Mouse (Mus musculus) cerebellum, adult 2 months (tissue): ENCODE results near the gene Myh8. TPM values are rescaled to one million over a fixed set of nuclear protein-coding genes. Genes with fewer than 3 reads are reported as not detected.

Experiments used
- DNase-seq, 2 experiments: peaks; one replicate each; pipeline ENCODE4 v3.0.0; 2021
- H3K27ac ChIP-seq: fragments of 200-500 bp; 2 replicates; pipeline ENCODE4 v1.5.1; 2012; ENCODE audit warnings: low read length, control low read depth, inconsistent platforms; ENCODE audit not compliant: insufficient read depth
- H3K27me3 ChIP-seq: fragments of 200-500 bp; 2 replicates; pipeline ENCODE4 v1.6.1; 2012; ENCODE audit warnings: inconsistent platforms, mild to moderate bottlenecking, low read length, moderate library complexity; ENCODE audit not compliant: control insufficient read depth, insufficient read depth
- H3K4me1 ChIP-seq: fragments of 200-500 bp; 2 replicates; pipeline ENCODE4 v1.6.1; 2011; ENCODE audit warnings: low read length; ENCODE audit not compliant: control insufficient read depth, insufficient read depth
- H3K4me3 ChIP-seq: fragments of 200-500 bp; replicated peaks from 2 replicates; pipeline ENCODE3; 2011; ENCODE audit warnings: mild to moderate bottlenecking, low read depth, low read length, control low read depth; ENCODE audit not compliant: insufficient read depth
- CTCF ChIP-seq: fragments of 200-500 bp; IDR thresholded peaks from 2 replicates; pipeline ENCODE4 v1.5.1; 2011; ENCODE audit warnings: low read depth, mild to moderate bottlenecking, control low read depth, low read length, moderate library complexity, borderline replicate concordance; ENCODE audit not compliant: insufficient read depth
- POLR2A ChIP-seq: fragments of 200-500 bp; IDR thresholded peaks from 2 replicates; pipeline ENCODE4 v1.6.1; 2011; ENCODE audit warnings: low read length, control low read depth, borderline replicate concordance; ENCODE audit not compliant: insufficient read depth
- WGBS: fragments of 180-500 bp; shearing (Covaris S2); methylation state at CpG from one replicate; pipeline ENCODE4 v1.1.7; 2018; 5-methylcytosine and 5-hydroxymethylcytosine counted together
- polyA plus RNA-seq: library from polyadenylated mRNA; depleted of rRNA; stranded (reverse); fragments of >200 nt; gene quantifications from 2 replicates; pipeline ENCODE4 v1.2.3, GENCODE M21; 2012

Myh8 gene
- polyA plus RNA-seq, 1 experiment: 0.03 TPM

DNA sequence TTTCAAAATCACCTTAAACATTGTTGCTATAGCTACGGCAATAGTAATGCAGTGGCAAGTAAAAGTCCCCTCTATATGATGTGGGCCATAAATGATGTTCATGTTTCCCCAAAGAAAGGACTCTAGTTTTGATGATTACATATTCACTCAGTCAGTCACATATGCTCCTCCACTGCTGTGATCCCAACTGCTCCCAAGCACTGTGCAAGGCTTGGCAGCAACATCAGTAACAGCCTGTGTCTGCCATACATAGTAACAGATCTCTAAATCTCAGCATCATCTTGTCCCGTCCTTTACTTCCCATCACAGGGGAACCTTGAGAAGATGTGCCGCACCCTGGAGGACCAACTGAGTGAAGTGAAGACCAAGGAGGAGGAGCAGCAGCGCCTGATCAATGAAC lies 23.2 kb upstream of the Myh8 start:
- Histone ChIP-seq H3K27me3 (no peaks in the 10 kb centered on the region; the same call in 1 of the 2 replicates), H3K27ac (no peak overlapping the region), H3K4me1 (peaks cover 4% of the 10 kb centered on the region; the same call in 1 of the 2 replicates), H3K4me3 (no peak overlapping the region)
- 58% methylated on average over 4 of the region's 4 CpGs for WGBS
- DNase-seq: no peak
- TF ChIP-seq CTCF (no peak), POLR2A (no peak)

DNA sequence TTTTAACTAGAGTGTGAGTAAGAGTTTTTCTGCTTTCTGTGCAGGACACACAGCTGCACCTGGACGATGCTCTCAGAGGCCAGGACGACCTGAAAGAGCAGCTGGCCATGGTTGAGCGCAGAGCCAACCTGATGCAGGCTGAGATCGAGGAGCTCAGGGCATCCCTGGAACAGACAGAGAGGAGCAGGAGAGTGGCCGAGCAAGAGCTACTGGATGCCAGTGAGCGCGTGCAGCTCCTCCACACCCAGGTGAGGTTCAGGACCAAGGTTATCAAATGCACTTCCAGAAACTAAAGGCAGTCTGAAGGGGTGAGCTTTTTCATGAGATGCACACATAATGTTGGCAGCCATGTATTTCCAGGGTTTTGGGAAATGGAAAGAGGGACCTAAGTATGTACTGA lies 19.9 kb upstream of the Myh8 start:
- Histone ChIP-seq H3K27me3 (no peaks in the 10 kb centered on the region), H3K27ac (no peak overlapping the region), H3K4me3 (no peak overlapping the region), H3K4me1 (peaks cover 4% of the 10 kb centered on the region; the same call in 1 of the 2 replicates)
- TF ChIP-seq POLR2A (no peak), CTCF (no peak)
- WGBS: 86% methylated on average over 7 of the region's 7 CpGs
- DNase-seq: no peak

DNA sequence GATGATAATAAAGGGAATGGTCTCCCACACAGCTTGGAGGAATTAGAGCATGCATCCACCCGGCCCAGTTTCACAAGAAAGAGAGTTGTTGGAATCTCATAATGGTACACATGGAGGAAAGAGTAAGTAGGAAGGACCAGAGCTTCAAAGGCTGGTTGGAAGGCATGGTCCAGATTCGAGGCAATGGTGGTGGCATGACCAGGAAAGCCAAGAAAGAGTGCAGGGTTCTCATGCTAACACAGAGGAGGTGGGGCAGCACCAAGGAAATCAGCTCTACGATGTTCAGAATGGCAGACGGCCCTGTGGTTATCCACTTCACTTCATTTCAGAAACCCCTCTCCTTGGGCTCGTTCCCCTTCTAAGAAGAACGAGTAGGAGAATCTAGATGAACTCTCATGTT lies 16.0 kb upstream of the Myh8 start:
- no peak overlapping the region for H3K27ac ChIP-seq
- H3K4me1 ChIP-seq: no peaks in the 10 kb centered on the region
- no peak overlapping the region for H3K4me3 ChIP-seq
- TF ChIP-seq POLR2A: no peak
- no peak for TF ChIP-seq CTCF
- DNase-seq: no peak
- H3K27me3 ChIP-seq: no peaks in the 10 kb centered on the region
- WGBS: 82% methylated on average over 6 of the region's 6 CpGs

DNA sequence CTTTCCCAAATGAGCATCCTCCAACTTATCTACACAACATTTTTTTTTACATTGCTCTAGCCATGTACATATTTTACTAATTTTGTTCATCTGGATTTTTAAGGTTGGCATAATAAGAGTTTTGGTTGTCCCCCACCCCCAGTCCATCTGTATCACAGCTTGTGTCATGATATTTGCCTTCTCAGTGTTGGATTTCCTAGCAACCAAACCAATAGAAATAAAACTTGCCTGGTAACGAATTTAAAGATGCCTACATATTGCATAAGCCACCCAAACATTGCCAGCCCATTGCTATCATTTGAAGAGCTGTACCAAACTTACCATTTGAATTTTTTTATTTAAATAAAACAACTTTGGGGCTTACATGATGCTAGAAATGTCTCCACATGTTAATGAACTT lies 16.5 kb downstream of the Myh8 start:
- Histone ChIP-seq H3K27ac (no peak overlapping the region), H3K4me1 (no peaks in the 10 kb centered on the region), H3K4me3 (no peak overlapping the region), H3K27me3 (no peaks in the 10 kb centered on the region)
- 83% methylated on average over 1 of the region's 1 CpGs for WGBS
- TF ChIP-seq CTCF: no peak
- no peak for DNase-seq

DNA sequence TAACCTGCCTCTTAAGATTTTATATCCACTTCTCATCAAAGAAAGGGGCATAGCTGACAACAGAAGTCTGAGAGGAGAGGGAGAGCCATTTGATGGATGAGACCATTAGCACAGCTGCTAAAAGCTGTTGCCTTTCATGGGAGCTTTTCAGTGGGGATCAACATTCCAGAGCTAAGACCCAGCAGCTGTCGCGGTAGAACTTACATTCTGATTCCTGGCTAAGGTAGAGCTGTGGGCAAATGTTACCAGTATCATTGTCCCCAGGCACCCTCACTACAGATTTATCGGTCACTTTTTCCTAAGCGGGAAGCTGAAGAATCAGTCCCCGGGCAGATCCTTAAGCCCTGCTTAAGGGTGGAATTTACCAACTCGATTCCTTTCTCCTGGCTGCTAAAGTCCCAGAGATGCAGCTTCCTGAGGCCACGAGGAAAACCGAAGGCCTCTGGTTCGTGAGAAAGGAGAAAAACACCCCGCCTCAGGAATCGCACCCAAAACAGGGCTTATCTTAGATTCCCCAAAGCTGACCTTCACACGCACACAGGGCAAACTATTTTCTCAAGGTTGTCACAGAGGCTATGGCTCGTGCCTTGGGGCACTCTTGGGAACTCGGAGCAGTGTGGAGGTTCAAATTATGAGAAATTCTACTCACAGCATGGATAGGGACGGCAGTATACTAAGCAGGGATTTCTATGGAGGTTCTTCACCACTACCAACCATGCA lies 37.0 kb downstream of the Myh8 start:
- WGBS: 76% methylated on average over 15 of the region's 15 CpGs
- Histone ChIP-seq H3K4me1 (no peaks in the 10 kb centered on the region), H3K27ac (no peak overlapping the region), H3K27me3 (no peaks in the 10 kb centered on the region), H3K4me3 (no peak overlapping the region)
- no peak for DNase-seq
- no peak for TF ChIP-seq POLR2A
- TF ChIP-seq CTCF: no peak

DNA sequence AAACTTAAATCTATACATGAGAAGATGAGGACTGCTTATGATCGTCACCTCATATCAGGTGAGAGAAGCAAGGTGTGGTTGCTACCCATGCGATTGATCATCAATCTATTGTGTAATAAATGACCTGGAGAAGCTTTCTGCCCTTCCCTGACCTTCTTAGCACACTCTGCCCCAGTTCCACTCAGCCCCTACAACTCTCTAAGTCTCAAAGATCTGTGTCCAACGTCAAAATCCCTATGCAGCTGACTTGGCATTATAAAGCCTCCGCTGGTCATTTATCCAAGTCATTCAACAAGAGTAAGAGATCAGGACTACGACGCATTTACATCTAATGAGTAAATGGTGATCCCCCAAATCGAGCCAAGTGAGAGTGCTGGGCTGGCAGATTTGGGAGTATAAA lies 44.4 kb downstream of the Myh8 start, which contains the start of gene Myh13:
Gene Myh13, plus strand, starts transcription at position 301 of the 400 bp plus-strand sequence.
- Histone ChIP-seq H3K4me1 (no peaks in the 10 kb centered on the region), H3K27me3 (no peaks in the 10 kb centered on the region), H3K27ac (no peak within 1 kb of the TSS), H3K4me3 (no peak within 1 kb of the TSS)
- DNase-seq: no peak
- 83% methylated on average over 7 of the region's 7 CpGs for whole genome bisulfite sequencing
- no peak for TF ChIP-seq CTCF
- TF ChIP-seq POLR2A: no peak

DNA sequence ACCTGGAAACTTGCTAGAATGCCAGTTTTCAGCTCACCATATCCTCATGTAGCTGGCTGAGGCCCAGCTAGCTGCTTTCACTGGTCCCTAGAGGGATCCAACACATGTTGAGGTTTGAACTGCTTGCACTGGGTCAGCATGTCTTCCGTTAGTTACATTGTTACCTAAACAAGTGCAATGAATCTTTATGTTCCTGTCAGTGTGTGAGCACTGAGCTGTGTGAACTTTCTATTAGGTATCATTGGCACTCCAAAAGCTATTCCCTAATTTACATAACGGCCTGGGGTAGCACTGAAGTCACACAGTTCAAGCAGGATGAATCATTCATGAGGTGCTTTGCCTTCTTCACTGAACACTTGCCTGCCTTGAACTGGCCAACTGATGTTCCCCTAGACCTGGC lies 49.6 kb downstream of the Myh8 start:
- no peak overlapping the region for H3K27ac ChIP-seq
- DNase-seq: no peak
- no peak overlapping the region for H3K4me3 ChIP-seq
- TF ChIP-seq POLR2A: no peak
- TF ChIP-seq CTCF: no peak
- 50% methylated on average over 2 of the region's 2 CpGs for WGBS
- no peaks in the 10 kb centered on the region for H3K4me1 ChIP-seq
- no peaks in the 10 kb centered on the region for H3K27me3 ChIP-seq

DNA sequence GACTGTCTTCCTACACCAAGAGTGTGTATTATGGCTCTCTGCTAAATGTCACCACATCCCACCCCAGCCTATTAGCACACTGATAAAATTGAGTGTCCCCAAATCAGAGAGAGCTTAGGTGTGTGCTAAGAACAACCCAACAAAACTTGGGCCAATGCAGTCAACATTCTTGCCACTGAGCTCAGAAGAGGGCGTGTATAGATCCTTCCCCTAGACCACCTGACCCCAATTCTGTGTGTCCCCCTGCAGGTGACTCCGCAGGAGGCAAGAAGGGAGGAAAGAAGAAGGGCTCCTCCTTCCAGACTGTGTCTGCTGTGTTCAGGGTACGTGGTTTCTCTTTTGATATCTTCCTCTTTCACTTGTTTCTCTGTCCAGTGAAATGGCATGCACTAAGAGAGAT lies 67.6 kb downstream of the Myh8 start:
- H3K27ac ChIP-seq: no peak overlapping the region
- 72% methylated on average over 3 of the region's 3 CpGs for WGBS
- TF ChIP-seq POLR2A (no peak), CTCF (no peak)
- no peaks in the 10 kb centered on the region for H3K27me3 ChIP-seq
- H3K4me1 ChIP-seq: peaks cover 9% of the 10 kb centered on the region
- H3K4me3 ChIP-seq: no peak overlapping the region
- DNase-seq: no peak

DNA sequence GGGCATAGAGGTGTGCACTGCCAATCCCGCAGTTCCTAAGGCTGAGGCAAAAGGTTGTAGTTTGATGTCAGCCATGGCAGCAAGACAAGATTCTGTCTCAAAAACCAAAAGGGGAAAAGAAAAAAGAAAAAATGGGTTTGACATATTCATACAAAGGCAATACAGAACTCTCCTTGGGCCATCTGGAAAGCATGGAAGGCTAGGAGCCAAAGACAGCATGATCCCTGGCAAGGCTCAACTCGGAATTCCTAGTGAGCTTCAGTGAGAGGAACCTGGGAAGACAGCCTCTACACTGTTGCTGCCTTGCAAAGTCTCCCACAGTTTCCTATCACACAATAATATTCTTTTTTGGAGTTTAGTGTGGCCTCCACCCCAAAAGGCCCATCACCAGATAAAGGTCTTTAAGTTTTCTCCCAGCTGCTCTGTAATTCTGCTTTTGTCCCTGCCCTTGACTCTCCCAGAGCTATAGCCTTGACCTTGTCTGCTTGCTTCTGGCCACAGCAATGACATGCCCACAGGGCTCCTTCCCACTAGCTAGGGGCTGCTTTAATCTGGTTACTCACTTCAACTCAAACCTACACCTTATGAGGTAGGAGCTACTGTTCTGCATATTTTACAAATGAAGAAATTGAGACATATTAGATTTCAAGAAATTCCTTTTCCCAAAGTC lies 68.4 kb downstream of the Myh8 start:
- 8% methylated on average over 2 of the region's 2 CpGs for WGBS
- H3K27ac ChIP-seq: no peak overlapping the region

More for the DNA sequence above, 68.4 kb downstream of the Myh8 start:
- Histone ChIP-seq H3K27me3 (no peaks in the 10 kb centered on the region), H3K4me1 (peaks cover 15% of the 10 kb centered on the region), H3K4me3 (no peak overlapping the region)
- no peak for TF ChIP-seq POLR2A
- TF ChIP-seq CTCF: no peak
- DNase-seq: peak; percentile 66 to 74
